22 mouse cellular contexts compared by ENCODE assay signal in the genomic region with DNA sequence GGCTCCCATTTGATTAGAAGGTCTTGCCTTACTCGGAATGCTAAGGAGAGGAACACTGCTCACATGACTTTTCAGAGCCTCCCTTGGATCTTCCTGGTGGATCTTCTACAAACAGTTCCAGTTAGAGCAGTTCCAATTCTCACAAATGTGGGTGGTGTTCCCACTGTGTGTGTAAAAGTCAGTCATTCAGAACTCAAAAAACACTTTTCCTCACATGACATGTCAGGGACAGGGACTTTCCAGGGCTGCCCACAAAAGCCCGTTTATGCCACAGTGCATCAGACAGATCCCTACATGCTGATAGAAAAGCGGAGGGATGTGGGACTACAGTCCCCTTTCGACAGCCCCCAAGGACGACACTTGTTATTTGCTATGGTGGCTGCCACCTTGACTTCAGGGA.
A peak's percentile ranks its signal among the peaks of the same experiment; 100 is the strongest.
DNase-seq lines count a peak whose midpoint lies in the region; ATAC-seq and TF ChIP-seq lines count a peak whose summit lies in the region.
"Had no signal": no experiment of that assay in that cellular context is flagged by ENCODE, and none has a peak within 500 bp of the region (broad histone marks: within the 10 kb centered on the region; RNA-seq: fewer than 3 reads in every experiment).

No protein-coding gene starts in this region.

- no peak for TF ChIP-seq POLR2A in CH12.LX (IDR thresholded peaks at IDR 0.05; ENCODE audit: low read depth, low read length)

- DNase-seq in forebrain, embryonic 10.5 days (ENCODE audit: extremely low spot score, low spot score), result no peak
- no peak for DNase-seq in forebrain, embryonic 11.5 days (ENCODE audit: low spot score)
- peak; percentile 78 for DNase-seq in heart, adult 11 months
- DNase-seq in heart, postnatal 14 days, result no peak
- no peak for DNase-seq in CH12.LX (ENCODE audit: extremely low read depth)
- DNase-seq in kidney, adult 11 months, result no peak
- DNase-seq: adrenal gland, adult 2 months; adrenal gland, postnatal 10 days; adrenal gland, postnatal 25 days; B cell, adult 2 months; cerebellum, adult 11 months; cerebellum, adult 18-20 months; cerebellum, adult 8-10 months; cerebellum, adult 9-11 months; cerebellum, postnatal 14 days; cerebellum, postnatal 36 days; embryo, embryonic 11 days had no signal

- no peak for TF ChIP-seq RAD21 in CH12.LX (IDR thresholded peaks at IDR 0.05; ENCODE audit: low read depth, low read length)

- dilution Hi-C loops in CH12.LX (cut with MboI; ENCODE audit: extremely low pct_ligation_motif_present, extremely low pct_unique_long_range_greater_than_20kb, low sequenced_read_pairs), result no loop called here

- ATAC-seq in forebrain, embryonic 11.5 days (replicated peaks; ENCODE audit: low FRiP score), result no peak
- ATAC-seq: CD4-positive, CD25-positive, alpha-beta regulatory T cell, adult 4 months had no signal

- no peaks in the 10 kb centered on the region for H3K36me3 ChIP-seq in forebrain, embryonic 10.5 days (replicated peaks)
- no peaks in the 10 kb centered on the region for H3K36me3 ChIP-seq in forebrain, embryonic 11.5 days (ENCODE audit: control insufficient read depth, insufficient read depth, low read length)
- H3K36me3 ChIP-seq in CH12.LX (replicated peaks in 1 of 2; ENCODE audit: control insufficient read depth in 1 of 2, insufficient read depth in 1 of 2, low read length in 1 of 2), result no peaks in the 10 kb centered on the region
- H3K36me3 ChIP-seq: embryonic facial prominence, embryonic 13.5 days; embryonic facial prominence, embryonic 15.5 days; forebrain, embryonic 12.5 days had no signal

- H3K9me3 ChIP-seq in forebrain, embryonic 10.5 days, result no peaks in the 10 kb centered on the region
- no peaks in the 10 kb centered on the region for H3K9me3 ChIP-seq in forebrain, embryonic 11.5 days (ENCODE audit: control insufficient read depth, low read length)
- no peaks in the 10 kb centered on the region for H3K9me3 ChIP-seq in CH12.LX (replicated peaks; ENCODE audit: low read length)
- H3K9me3 ChIP-seq: embryonic facial prominence, embryonic 13.5 days; embryonic facial prominence, embryonic 15.5 days; forebrain, embryonic 12.5 days had no signal

- no peak overlapping the region for H3K9ac ChIP-seq in forebrain, embryonic 11.5 days (ENCODE audit: low read length)
- H3K9ac ChIP-seq in CH12.LX (ENCODE audit: insufficient read depth, low read depth), result no peak overlapping the region
- H3K9ac ChIP-seq: embryonic facial prominence, embryonic 13.5 days; embryonic facial prominence, embryonic 15.5 days; forebrain, embryonic 12.5 days had no signal

- peaks cover 55% of the 10 kb centered on the region for H3K4me1 ChIP-seq in forebrain, embryonic 10.5 days
- H3K4me1 ChIP-seq in forebrain, embryonic 11.5 days (replicated peaks; ENCODE audit: control insufficient read depth, insufficient read depth, low read length), result peaks cover 3% of the 10 kb centered on the region; the same call in 1 of the 2 replicates
- H3K4me1 ChIP-seq in CH12.LX (ENCODE audit: control insufficient read depth in 1 of 2, insufficient read depth in 2 of 2), result peaks cover 7 to 23% of the 10 kb centered on the region in 2 experiments; a peak in 3 of 4 replicates

- in situ Hi-C loops in CH12.LX (cut with MboI; ENCODE audit: low pct_ligation_motif_present, low pct_unique_long_range_greater_than_20kb, low sequenced_read_pairs), result loop anchor here (25.0 kb wide), 1 partner anchor 114 kb away; no protein-coding TSS in a partner anchor

- intact Hi-C loops in heart, postnatal 14 days (cut with DNase I), result no loop called here

- WGBS in forebrain, embryonic 10.5 days, result 86% methylated on average over 5 of the region's 5 CpGs
- WGBS in forebrain, embryonic 11.5 days, result 90% methylated on average over 5 of the region's 5 CpGs

- no peak for TF ChIP-seq CTCF in CH12.LX (conservative IDR thresholded peaks at IDR 0.05 in 1 of 2, IDR thresholded peaks at IDR 0.05 in 1 of 2; ENCODE audit: low read depth in 2 of 2, low read length in 2 of 2)

- H3K4me2 ChIP-seq in forebrain, embryonic 11.5 days (ENCODE audit: low read depth, low read length, severe bottlenecking), result no peak overlapping the region
- H3K4me2 ChIP-seq in CH12.LX (ENCODE audit: insufficient read depth, low read depth, poor library complexity, severe bottlenecking), result no peak overlapping the region
- H3K4me2 ChIP-seq: embryonic facial prominence, embryonic 13.5 days; embryonic facial prominence, embryonic 15.5 days; forebrain, embryonic 12.5 days had no signal

- no peaks in the 10 kb centered on the region for H3K79me2 ChIP-seq in CH12.LX (replicated peaks; ENCODE audit: control insufficient read depth, extremely low read depth, insufficient read depth, poor library complexity, severe bottlenecking)

- H3K4me3 ChIP-seq in forebrain, embryonic 10.5 days, result no peak overlapping the region
- H3K4me3 ChIP-seq in forebrain, embryonic 11.5 days (ENCODE audit: low read depth, low read length), result no peak overlapping the region
- no peak overlapping the region for H3K4me3 ChIP-seq in CH12.LX (replicated peaks in 1 of 3; ENCODE audit: low read depth in 2 of 3, low read length in 2 of 3, poor library complexity in 1 of 3)
- H3K4me3 ChIP-seq: embryonic facial prominence, embryonic 13.5 days; embryonic facial prominence, embryonic 15.5 days; erythroblast, embryonic 14.5 days; forebrain, embryonic 12.5 days had no signal

- peaks cover 36% of the 10 kb centered on the region for H3K27me3 ChIP-seq in forebrain, embryonic 10.5 days (ENCODE audit: poor library complexity, severe bottlenecking)
- no peaks in the 10 kb centered on the region for H3K27me3 ChIP-seq in forebrain, embryonic 11.5 days (ENCODE audit: control insufficient read depth, insufficient read depth, low read length)
- no peaks in the 10 kb centered on the region for H3K27me3 ChIP-seq in CH12.LX (replicated peaks)
- H3K27me3 ChIP-seq: embryonic facial prominence, embryonic 13.5 days; embryonic facial prominence, embryonic 15.5 days; forebrain, embryonic 12.5 days had no signal

- peak overlapping the region; percentile 35; the same call in 1 of the 2 replicates for H3K27ac ChIP-seq in forebrain, embryonic 10.5 days
- no peak overlapping the region for H3K27ac ChIP-seq in forebrain, embryonic 11.5 days (ENCODE audit: low read depth, low read length)
- H3K27ac ChIP-seq in CH12.LX (ENCODE audit: insufficient read depth, low read depth), result no peak overlapping the region
- H3K27ac ChIP-seq: embryonic facial prominence, embryonic 15.5 days had no signal

- peak; percentile 50 for TF ChIP-seq EP300 in CH12.LX (IDR thresholded peaks at IDR 0.05; ENCODE audit: low read length)

TF ChIP-seq in CH12.LX, 34 proteins besides CTCF, POLR2A, EP300 and RAD21:
- TF ChIP-seq IRF4 (IDR thresholded peaks at IDR 0.05; ENCODE audit: low read depth, low read length) (0 out of 2 replicates have a peak, but pooled peaks have one; percentile 45), MAZ (IDR thresholded peaks at IDR 0.05; ENCODE audit: low read depth, low read length) (no peak), E2F4 (IDR thresholded peaks at IDR 0.05; ENCODE audit: insufficient replicate concordance, low read depth, low read length) (no peak), MAFK (IDR thresholded peaks at IDR 0.05; ENCODE audit: insufficient replicate concordance, low read length) (no peak), BHLHE40 (IDR thresholded peaks at IDR 0.05; ENCODE audit: low read depth, low read length) (peak; percentile 86), MEF2A (IDR thresholded peaks at IDR 0.05; ENCODE audit: borderline replicate concordance, low read depth, low read length) (0 out of 2 replicates have a peak, but pooled peaks have one; percentile 22), USF1 (IDR thresholded peaks at IDR 0.05; ENCODE audit: low read depth, low read length) (no peak), TBP (conservative IDR thresholded peaks at IDR 0.05; ENCODE audit: low read depth, low read length) (no peak), ZNF384 (IDR thresholded peaks at IDR 0.05; ENCODE audit: low read depth, low read length) (no peak), CHD2 (IDR thresholded peaks at IDR 0.05; ENCODE audit: low read length) (no peak), ETS1 (conservative IDR thresholded peaks at IDR 0.05; ENCODE audit: low read depth, low read length) (peak; percentile 61), TCF12 (IDR thresholded peaks at IDR 0.05; ENCODE audit: low read depth, low read length) (no peak), MAX (IDR thresholded peaks at IDR 0.05; ENCODE audit: low read length) (no peak), ELF1 (IDR thresholded peaks at IDR 0.05; ENCODE audit: low read depth, low read length) (no peak), USF2 (conservative IDR thresholded peaks at IDR 0.05; ENCODE audit: low read depth, low read length) (no peak), ZC3H11A (IDR thresholded peaks at IDR 0.05; ENCODE audit: low read depth, low read length) (no peak)
